Mouse (Mus musculus) ES-E14 (cell line): ENCODE data around the gene Nlk. TPM values are rescaled to one million over a fixed set of nuclear protein-coding genes. Genes with fewer than 3 reads are reported as not detected.
"Not testable (repeated sequence)": the region's sequence is repeated elsewhere in the genome, so short reads cannot be mapped to it uniquely, and the experiment has no call there.

Source experiments
- DNase-seq: peaks from one replicate; pipeline ENCODE4 v3.0.0-alpha.2; 2013; ENCODE audit warnings: low read depth, low spot score
- H3K27ac ChIP-seq: 2 replicates; pipeline ENCODE4 v1.5.1; 2012; ENCODE audit warnings: low read depth, mild to moderate bottlenecking, low read length, moderate library complexity, mixed read lengths; ENCODE audit not compliant: poor library complexity, insufficient read depth, severe bottlenecking
- H3K36me3 ChIP-seq: 2 replicates; pipeline ENCODE4 v1.6.1; 2012; ENCODE audit warnings: mild to moderate bottlenecking, low read length, moderate library complexity, mixed read lengths; ENCODE audit not compliant: control insufficient read depth, poor library complexity, insufficient read depth, severe bottlenecking
- H3K4me1 ChIP-seq, 2 experiments: fragments of 150-350 bp in 1 of 2; sonication (generic) in 1 of 2; 2 replicates each; pipeline ENCODE4 v1.6.1; 2012; ENCODE audit warnings: low read length in 2 of 2, mild to moderate bottlenecking in 1 of 2, mixed read lengths in 1 of 2; ENCODE audit not compliant: control insufficient read depth in 2 of 2, insufficient read depth in 2 of 2, poor library complexity in 1 of 2
- H3K4me3 ChIP-seq, 2 experiments: fragments of 150-350 bp in 1 of 2; sonication (generic) in 1 of 2; 2 replicates each; pipeline ENCODE4 v1.5.1; 2012; ENCODE audit warnings: low read length in 2 of 2, low read depth in 1 of 2, mild to moderate bottlenecking in 1 of 2, mixed read lengths in 1 of 2; ENCODE audit not compliant: insufficient read depth in 1 of 2, poor library complexity in 1 of 2, severe bottlenecking in 1 of 2
- H3K9ac ChIP-seq: 2 replicates; pipeline ENCODE4 v1.6.1; 2012; ENCODE audit warnings: low read depth, mild to moderate bottlenecking, low read length, mixed read lengths; ENCODE audit not compliant: poor library complexity, insufficient read depth, severe bottlenecking
- H3K9me3 ChIP-seq: fragments of 150-350 bp; sonication (generic); 2 replicates; pipeline ENCODE4 v1.6.1; 2012; ENCODE audit warnings: low read depth, mild to moderate bottlenecking, low read length; ENCODE audit not compliant: control insufficient read depth, insufficient read depth
- CHD2 ChIP-seq: IDR thresholded peaks from 2 replicates; pipeline ENCODE4 v1.6.1; 2014; ENCODE audit warnings: mild to moderate bottlenecking, low read depth, low read length, inconsistent platforms
- HCFC1 ChIP-seq: IDR thresholded peaks from 2 replicates; pipeline ENCODE4 v1.6.1; 2012; ENCODE audit warnings: low read length, inconsistent platforms, borderline replicate concordance; ENCODE audit not compliant: insufficient read depth
- MAFK ChIP-seq: IDR thresholded peaks from 2 replicates; pipeline ENCODE4 v1.6.1; 2014; ENCODE audit warnings: mild to moderate bottlenecking, low read depth, low read length, inconsistent platforms; ENCODE audit not compliant: insufficient read depth
- ZC3H11A ChIP-seq: IDR thresholded peaks from 2 replicates; pipeline ENCODE4 v1.6.1; 2012; ENCODE audit warnings: low read depth, mild to moderate bottlenecking, inconsistent platforms, low read length, borderline replicate concordance
- ZNF384 ChIP-seq: IDR thresholded peaks from 2 replicates; pipeline ENCODE4 v1.6.1; 2012; ENCODE audit warnings: low read depth, low read length, inconsistent platforms
- in situ Hi-C, 2 experiments: fragments of 600-800 bp; cut with MboI; formaldehyde crosslinking; loops; one replicate each; pipeline ENCODE4 v1.15.1; 2025; ENCODE audit warnings: low sequenced_read_pairs in 2 of 2, inconsistent platforms in 1 of 2; ENCODE audit not compliant: unreplicated experiment in 2 of 2
- total RNA-seq: library from RNA; depleted of rRNA; stranded (reverse); fragments of 300-350 nt; gene quantifications from 2 replicates; pipeline ENCODE4 v1.2.3, GENCODE M21; 2012

The Nlk gene
- total RNA-seq, 1 experiment, result 24.7 TPM

GRCm38 (mm10) chr11:78535376-78536079 lies 161.6 kb downstream of the Nlk start:
- in situ Hi-C loops, result no loop called here
- peak overlapping the region; percentile 89 for H3K9ac ChIP-seq
- H3K4me3 ChIP-seq, result peak overlapping the region; percentile 83
- 0 out of 4 replicates have a peak, but pooled peaks cover 0 to 2% of the 10 kb centered on the region in 2 experiments for H3K4me1 ChIP-seq
- H3K27ac ChIP-seq, result 0 out of 2 replicates have a peak overlapping the region, but pooled peaks have one; percentile 25
- peaks cover 9% of the 10 kb centered on the region for H3K36me3 ChIP-seq
- DNase-seq, result peak; percentile 47
- no peaks in the 10 kb centered on the region for H3K9me3 ChIP-seq
- TF ChIP-seq MAFK, result no peak
- TF ChIP-seq CHD2, result no peak
- TF ChIP-seq ZC3H11A, result no peak
- TF ChIP-seq ZNF384, result no peak
- no peak for TF ChIP-seq HCFC1

- Histone ChIP-seq H3K36me3 (peaks cover 10% of the 10 kb centered on the region), H3K9me3 (no peaks in the 10 kb centered on the region), H3K9ac (no peak overlapping the region; the same call in 1 of the 2 replicates), H3K4me1 (0 out of 4 replicates have a peak, but pooled peaks cover 0 to 2% of the 10 kb centered on the region in 2 experiments), H3K4me3 (no peak overlapping the region), H3K27ac (no peak overlapping the region)
- no peak for TF ChIP-seq MAFK
- TF ChIP-seq HCFC1, result no peak
- TF ChIP-seq ZNF384, result no peak
- no peak for TF ChIP-seq CHD2
- TF ChIP-seq ZC3H11A, result no peak
- in situ Hi-C loops, result no loop called here
- DNase-seq, result no peak
Measured at GRCm38 (mm10) chr11:78534516-78534915, 162.7 kb downstream of the Nlk start.

- H3K4me1 ChIP-seq, H3K27ac ChIP-seq, DNase-seq, in situ Hi-C loops, H3K9ac ChIP-seq, H3K9me3 ChIP-seq, H3K4me3 ChIP-seq: not testable (repeated sequence)
- H3K36me3 ChIP-seq, result peaks cover 26% of the 10 kb centered on the region
Measured at GRCm38 (mm10) chr11:78531515-78531914, 165.7 kb downstream of the Nlk start.

- no peak overlapping the region for H3K9ac ChIP-seq
- no peak overlapping the region for H3K27ac ChIP-seq
- 0 out of 4 replicates have a peak, but pooled peaks cover 0 to 2% of the 10 kb centered on the region in 2 experiments for H3K4me1 ChIP-seq
- in situ Hi-C loops, result no loop called here
- H3K9me3 ChIP-seq, result no peaks in the 10 kb centered on the region
- H3K36me3 ChIP-seq, result peaks cover 31% of the 10 kb centered on the region
- H3K4me3 ChIP-seq, result no peak overlapping the region
- no peak for DNase-seq
- TF ChIP-seq ZNF384, result no peak
- no peak for TF ChIP-seq HCFC1
- TF ChIP-seq ZC3H11A, result no peak
- no peak for TF ChIP-seq CHD2
- TF ChIP-seq MAFK, result no peak
Measured at GRCm38 (mm10) chr11:78531046-78531445, 166.1 kb downstream of the Nlk start.

GRCm38 (mm10) chr11:78530001-78530400 lies 167.2 kb downstream of the Nlk start:
- Histone ChIP-seq H3K9me3 (no peaks in the 10 kb centered on the region), H3K4me3 (no peak overlapping the region), H3K27ac (no peak overlapping the region), H3K36me3 (peaks cover 39% of the 10 kb centered on the region), H3K4me1 (0 out of 4 replicates have a peak, but pooled peaks cover 0 to 2% of the 10 kb centered on the region in 2 experiments), H3K9ac (no peak overlapping the region)
- no peak for DNase-seq
- in situ Hi-C loops, result no loop called here
- no peak for TF ChIP-seq CHD2
- no peak for TF ChIP-seq HCFC1
- TF ChIP-seq ZC3H11A, result no peak
- no peak for TF ChIP-seq ZNF384
- no peak for TF ChIP-seq MAFK
